Mouse (Mus musculus): ENCODE measurements around the gene Immp2l.
"Not testable (repeated sequence)": the region's sequence is repeated elsewhere in the genome, so short reads cannot be mapped to it uniquely, and the experiment has no call there.

Immp2l gene

DNA sequence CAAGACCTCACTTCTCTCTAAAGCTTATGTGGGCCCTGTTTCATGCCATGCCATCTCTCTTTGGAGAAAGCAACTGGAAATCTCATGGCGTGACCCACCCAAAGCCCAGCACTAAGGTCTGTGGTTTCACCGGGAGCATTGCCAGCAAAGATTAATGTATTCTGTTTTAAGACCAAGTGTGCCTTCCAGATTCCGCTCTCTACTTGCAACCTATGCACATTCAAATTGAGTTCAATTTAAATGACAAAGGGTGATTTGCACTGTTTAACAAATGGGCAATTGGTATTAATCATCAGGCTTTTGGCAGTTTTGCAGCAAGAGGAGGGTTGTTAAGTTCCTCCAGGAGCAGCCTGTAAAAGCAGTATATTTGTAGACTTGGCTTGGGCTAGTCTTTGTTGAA is 703.3 kb downstream of the Immp2l start:
- no peak for DNase-seq

DNA sequence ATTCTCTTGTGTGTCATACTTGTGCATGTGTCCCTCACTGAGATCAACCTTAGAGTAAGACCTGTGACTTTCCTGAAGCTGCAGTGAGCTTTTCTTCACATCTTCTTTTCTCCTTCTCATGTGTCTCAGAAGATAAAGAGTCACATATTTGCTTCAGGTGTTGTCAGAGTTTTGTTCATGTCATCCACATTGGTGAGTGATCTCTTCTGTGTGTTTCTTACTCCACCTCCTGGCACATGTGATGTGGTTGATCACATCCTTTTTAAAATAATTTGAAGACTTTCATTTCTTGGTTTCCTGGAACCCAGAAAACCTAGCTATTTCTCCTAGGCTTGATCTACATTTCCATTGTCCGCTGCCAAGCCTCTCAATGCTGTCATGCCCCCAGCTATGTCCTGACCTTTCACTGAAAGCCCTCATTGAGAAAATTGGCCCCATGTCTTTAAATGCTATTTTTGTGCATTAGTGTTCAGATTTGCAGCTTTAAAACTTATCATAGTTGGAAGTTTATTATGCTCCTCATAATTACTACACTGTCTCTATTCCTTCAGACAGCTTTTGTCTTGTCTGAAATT is 704.0 kb downstream of the Immp2l start:
- no peak for DNase-seq

DNA sequence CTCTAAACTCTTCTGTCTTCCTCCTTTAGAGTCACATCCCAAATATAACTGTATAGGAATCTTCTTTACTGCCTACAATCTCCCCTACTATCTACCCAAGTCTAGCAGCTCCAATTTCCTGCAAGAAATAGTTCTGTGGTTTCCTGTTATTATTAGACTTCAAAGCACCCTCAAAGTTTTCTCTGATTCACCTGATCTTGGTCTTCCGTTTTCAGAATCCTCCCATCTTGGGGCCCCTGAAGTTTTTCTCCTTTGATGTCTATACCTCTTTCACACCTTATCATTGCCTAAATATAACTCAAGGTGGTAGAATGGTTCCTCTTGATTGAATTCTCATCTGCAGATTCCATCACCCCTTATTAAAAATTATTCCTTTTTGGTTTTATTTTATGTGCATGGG is 704.6 kb downstream of the Immp2l start:
- DNase-seq: no peak

DNA sequence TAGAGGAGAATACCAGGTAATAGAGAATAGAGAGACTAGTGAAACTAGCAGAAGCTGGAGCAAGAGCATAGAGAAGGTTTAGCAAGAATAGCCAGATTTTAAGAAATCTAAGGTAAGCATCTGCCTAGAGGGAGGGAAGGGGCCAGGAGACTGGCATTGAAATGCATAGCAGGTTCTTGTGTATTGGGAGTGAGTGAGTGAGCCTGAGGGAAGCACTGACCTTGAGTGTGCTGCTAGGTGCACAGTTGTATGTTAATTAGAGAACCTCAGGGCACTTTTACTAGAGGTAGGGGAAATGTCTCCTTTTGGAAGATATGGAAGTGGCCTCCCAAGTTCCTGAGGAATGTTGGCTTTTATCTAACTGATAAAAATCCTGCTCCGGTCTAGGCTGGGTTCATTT is 705.9 kb downstream of the Immp2l start:
- DNase-seq: no peak

DNA sequence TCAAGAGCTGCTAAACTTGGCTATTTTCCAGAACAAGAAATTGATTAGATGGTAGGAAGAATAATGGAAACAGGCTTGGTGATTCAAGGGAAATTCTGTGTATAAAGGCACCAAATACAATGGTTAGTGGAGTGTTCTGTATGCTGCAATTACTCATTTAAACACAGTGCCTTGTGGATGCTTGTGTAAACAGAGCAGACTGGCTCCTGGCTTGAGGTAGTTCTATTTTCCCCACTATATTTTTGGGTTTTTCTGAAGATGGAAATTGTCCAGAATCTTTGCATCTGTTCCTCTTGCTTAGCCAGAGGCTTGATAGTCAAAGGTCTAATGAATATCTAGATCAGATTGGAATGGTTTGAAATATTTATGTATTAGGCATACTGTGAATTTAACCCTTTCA is 709.3 kb downstream of the Immp2l start:
- no peak for DNase-seq

DNA sequence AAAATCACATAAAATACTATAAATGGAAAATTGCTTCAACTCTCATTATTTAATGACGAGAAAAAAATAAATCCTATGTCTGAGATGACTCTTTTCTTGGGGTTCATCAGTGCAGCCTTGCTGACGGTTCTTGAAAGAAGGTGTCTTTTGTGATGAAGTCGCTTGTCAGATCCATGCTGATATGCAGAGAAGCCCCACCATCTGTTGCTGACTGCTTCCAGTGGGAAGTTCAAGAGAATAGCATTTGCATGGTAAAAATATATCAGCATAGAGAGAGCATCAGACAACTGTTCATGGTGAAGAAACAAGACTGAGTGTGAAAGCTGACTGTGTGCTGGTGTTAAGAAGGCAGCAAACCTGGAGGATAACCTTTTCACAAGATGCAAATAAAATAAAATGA is 719.0 kb downstream of the Immp2l start:
- no peak for DNase-seq

DNA sequence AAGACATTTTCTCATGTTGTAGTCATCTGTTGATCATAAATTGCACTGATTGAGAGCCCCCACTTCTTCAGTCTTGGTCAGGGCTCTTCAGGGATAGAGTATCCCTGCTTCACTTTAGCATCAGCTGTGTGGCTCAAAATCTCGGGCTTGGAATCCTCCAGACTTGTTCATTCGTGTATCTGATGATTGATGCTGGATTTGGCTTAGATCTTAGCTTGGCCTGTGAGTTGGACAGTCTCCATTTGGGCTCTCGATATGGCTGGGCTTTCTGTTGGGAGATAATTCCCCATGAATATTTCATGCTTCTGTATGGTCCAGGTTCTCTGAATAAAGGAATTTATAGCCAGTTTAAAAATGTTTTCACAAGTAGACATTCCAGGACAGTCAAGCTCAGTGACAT is 739.5 kb downstream of the Immp2l start:
- DNase-seq: no peak

DNA sequence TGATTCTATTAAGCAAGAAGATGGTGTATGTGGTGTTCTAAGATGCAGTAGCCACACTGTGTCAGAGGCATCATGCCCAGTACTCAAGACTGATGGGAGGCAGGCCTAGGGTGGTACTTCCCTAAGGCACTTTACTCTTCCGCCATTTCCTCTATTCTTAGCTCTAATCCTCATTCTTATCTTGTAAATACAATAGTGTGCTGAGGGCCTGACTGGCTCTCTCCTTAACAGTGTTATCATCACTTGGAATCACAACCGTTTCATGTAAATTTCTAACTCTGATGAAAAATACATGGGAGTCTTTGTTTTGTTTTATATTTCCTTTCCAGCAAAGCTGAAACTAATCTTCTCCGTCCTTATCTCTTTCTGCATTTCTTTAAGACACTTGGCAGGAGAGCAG is 750.1 kb downstream of the Immp2l start:
- DNase-seq: no peak

DNA sequence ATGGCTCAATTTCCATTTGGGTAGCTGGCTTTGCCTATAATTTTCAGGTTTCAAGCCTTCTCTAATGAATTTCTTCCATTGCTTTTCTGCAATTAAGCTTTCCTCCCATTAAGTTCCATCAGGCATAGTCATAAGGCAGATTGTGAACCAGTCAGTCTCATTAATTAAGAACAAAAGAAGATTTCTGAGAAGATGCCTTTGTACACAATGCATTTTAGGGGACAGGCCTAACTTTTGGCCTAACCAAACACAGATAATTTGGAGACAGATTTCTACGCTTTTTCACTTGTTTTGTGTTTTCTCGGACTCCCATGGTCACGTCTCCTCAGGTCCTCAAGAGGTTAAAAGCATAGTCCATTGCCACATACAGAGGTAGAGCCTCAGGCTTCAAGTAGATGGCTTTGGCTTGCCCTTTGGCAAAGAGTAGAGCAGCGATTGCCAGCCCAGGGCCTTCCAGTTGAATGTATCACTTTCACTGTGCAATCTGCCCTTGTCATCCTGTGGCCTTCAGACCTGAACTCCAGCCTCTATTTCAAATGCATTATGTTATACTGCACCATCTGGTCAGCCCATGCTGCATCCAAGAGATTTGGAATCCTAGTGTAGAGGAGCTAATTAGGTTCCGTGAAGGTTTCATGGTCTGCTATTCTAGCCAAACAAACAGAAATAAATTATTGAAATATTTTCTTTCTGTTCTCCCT is 750.9 kb downstream of the Immp2l start:
- DNase-seq: no peak

DNA sequence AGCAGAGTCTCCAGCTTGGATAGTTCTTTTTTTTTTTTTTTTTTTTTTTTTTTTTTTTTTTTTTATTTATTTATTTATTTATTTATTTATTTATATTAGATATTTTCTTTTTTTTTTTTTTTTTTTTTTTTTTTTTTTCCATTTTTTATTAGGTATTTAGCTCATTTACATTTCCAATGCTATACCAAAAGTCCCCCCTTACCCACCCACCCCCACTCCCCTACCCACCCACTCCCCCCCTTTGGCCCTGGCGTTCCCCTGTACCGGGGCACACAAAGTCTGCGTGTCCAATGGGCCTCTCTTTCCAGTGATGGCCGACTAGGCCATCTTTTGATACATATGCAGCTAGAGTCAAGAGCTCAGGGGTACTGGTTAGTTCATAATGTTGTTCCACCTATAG is 753.9 kb downstream of the Immp2l start:
- DNase-seq: not testable (repeated sequence)

DNA sequence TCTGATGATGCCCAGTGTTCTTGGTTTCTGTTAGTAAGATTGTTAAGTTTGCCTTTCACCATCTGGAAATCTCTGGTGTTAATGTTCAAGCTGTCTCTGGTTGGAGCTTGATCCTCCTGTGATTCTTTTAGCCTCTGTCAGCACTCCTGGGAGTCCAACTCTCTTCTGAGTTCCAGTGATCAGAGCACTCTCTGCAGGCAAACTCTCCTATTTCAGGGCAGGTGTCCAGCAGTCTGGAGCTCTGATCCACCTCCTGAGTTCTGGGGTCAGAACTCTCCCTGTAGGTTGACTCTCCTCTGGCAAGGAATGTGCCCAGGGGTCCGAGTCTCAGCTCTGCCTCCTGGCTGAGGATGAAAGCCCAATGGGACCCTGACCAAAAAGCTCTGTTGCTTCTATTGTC is 769.8 kb downstream of the Immp2l start:
- DNase-seq: not testable (repeated sequence)

DNA sequence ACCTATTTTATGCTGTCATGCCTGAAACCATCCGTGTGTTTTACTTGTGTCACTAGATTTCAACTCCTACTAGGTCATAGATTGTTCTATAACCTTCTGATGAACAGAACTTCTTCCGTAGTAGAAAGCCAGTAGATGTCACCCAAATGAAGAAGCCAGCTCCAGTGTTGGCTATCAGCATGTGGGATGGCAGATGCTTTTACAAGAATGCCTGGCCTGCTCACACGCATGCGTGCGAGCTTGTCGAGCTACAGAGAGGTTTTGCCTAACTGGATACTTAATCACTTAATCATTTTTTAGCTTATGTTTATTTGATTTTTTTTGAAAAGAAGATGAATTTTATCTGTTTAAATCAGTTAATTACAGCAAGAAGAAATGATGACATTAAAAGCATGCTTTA is 805.6 kb downstream of the Immp2l start:
- DNase-seq: no peak

DNA sequence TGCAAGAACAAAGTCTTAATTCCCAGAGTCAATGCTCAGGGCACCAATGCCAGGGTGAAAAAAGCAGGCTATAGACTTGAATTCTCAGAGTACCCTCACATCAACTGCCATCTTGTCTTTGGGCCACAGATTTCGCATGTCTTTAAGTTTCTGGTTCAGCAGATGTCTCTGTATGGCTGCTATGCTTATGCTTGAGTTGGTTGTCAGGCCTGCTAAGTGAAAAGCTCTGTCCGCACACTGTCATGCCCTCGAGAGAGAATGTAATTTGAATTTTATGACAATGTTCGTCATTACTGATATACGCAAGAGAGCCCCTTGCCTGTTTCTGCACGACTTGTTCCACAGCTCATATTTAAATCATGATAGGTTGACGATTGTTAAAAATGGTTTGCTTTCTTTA is 807.8 kb downstream of the Immp2l start:
- no peak for DNase-seq

DNA sequence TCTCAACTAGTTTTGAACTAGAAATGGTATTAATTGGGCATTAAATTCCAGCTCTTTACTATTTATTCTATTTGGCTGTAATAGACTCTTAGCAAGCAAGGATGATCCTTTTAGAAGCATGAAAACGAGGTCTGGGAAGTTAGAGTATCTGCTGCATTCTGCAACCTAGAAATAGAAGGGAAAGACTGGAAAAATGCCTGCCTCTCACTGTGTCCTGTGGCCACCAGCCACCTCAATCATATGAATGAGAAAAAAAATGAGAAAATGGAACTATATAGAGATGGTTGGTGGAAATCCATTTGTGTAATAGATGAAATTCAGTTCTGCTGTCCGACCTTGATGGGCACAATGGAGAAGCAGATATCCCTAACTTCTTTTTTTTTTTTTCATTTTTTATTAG is 810.8 kb downstream of the Immp2l start:
- DNase-seq: no peak

DNA sequence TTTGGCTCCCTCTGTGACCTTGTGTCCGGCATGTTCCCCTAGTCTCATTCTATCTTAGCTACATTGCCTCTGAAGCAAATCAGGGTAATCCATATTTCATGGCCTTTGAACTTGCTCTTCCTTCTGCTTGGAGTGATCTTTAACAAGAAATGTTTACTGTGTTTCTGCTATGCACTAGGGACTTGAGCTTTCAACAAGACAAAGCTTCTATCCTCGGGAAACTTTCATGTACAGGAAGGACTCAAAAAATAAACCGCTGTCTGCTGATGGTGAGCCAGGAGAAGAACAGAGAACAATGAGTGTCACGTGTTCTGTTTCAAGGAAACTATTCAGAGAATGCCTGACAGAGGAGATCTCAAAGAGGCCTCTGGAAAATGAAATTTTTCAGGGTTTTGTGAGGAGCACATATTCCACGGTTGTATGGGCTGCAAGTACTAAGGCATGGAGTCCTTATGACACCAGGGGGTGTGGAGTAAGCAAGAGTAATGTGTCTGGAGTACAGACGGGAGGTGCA is 814.5 kb downstream of the Immp2l start:
- no peak for DNase-seq

DNA sequence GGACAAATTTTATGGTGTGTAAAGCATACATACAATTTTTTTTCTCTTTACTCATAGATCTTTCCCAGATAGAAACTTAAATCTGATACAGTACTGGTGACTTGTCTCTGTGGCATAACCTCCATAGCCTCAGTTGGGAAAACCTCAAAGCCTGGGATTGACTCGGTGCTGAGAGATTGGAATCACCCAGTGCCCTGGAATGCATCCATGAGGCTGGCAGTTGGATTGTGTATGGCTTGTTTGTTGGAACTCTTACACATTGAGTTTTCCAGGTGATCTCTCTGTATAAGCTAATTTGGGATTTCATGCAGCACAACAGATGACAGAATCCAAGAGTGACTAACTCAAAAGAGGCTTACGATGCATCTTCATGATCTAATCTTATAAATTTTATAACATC is 815.4 kb downstream of the Immp2l start:
- no peak for DNase-seq

DNA sequence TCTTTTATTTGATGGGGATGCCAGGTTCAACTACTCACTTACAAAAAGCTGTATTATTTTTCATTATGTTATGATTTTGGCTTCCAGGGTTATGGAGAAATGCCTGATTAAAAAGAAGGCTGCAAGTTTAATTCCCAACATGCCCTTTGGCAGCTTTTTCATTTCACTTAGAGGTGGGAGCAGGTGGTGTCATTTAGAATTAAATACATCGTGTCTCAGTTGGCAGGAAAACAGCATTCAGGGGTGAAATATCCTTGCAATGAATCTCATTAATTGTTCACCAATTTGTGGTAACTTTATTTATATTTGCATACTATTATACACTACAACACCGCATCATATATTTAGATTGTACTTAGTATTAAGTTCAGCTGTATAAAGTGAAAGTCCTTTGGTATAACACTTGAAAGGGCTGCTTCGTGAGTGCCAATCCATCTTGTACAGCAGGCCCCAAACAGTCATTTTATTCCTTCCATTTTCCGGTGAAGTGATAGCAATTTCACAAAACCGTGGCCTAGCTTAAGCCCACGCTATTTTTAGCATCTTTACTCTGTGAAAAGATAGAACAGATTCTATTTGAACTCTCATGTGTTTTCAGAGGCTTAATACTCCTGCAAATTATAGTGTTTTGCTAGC is 818.9 kb downstream of the Immp2l start:
- no peak for DNase-seq

DNA sequence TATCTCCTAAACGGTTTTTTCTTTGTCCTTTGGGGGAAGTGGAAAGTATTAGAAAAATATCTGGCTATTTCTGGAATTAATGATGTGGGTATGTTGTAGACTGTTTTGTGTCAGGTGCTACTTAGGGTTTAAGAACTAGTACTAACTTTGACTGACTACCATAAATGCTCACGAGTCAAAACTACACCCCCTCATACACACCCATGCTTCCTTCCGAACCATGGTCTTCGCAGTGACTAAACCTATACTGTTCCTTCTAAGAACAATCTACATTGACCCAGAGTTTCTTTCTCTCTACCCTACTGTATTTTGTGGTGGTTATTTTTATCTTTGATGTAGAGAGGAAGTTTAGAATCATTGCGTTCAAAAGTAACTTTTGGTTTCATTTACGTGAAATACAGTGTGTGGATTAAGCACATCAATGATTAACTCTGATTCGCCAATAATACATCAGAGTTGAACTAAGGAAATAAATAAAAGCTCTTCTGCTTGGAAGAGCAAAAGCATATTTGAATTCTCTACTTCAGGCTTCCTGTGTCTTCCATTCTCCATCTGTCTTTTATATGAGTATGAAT is 828.1 kb downstream of the Immp2l start:
- DNase-seq: no peak

DNA sequence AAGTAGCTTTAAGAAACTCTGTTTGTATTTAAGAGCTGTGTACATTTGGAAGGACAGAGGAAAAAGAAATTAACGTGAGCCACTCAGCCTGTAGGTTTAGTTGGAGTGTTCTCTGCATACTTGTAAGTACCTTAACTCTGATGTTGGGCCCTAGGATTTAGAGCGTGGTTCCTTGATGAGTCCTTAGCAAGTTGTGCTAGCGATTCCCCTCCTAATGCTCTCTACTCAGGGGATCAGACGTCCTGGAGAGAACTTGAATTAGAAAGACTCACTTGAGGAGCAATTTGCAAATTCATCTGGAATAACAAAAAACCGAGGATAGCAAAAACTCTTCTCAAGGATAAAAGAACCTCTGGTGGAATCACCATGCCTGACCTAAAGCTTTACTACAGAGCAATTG is 835.8 kb downstream of the Immp2l start:
- DNase-seq: not testable (repeated sequence)

DNA sequence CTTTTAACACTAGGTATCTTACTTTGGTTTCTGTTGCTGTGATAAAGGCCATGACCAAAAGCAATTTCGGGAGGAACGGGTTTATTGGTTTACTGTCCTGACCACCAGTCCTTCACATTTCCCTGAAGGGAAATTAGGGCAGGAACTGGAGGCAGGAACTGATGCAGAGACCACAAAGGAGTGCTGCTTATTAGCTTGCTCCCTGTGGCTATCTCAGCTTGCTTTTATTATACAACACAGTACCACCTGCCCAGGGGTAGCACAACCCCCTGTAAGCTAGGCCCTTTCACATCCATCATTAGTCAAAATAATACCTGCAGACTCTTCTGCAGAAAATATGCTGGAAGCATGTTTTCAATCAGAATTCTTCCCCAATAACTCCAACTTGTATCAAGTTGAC is 844.4 kb downstream of the Immp2l start:
- DNase-seq: no peak

DNA sequence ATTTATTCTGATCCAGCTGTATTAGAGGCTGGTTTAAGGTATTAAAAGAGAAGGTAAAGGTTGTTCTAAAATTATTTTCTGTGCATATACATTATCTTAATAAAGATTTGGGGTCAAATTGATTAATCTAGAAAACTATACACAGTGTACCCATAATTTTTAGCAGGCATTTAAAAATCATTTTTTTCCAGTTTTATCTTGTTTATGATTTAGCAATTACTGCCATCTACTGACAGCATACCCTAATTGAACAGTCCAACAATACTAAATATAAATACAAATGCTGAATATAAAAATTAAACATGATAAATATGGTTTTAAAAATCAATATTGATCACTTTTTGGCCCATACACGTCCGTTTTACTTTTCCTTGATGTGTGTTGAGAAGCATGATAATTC is 850.1 kb downstream of the Immp2l start:
- no peak for DNase-seq

DNA sequence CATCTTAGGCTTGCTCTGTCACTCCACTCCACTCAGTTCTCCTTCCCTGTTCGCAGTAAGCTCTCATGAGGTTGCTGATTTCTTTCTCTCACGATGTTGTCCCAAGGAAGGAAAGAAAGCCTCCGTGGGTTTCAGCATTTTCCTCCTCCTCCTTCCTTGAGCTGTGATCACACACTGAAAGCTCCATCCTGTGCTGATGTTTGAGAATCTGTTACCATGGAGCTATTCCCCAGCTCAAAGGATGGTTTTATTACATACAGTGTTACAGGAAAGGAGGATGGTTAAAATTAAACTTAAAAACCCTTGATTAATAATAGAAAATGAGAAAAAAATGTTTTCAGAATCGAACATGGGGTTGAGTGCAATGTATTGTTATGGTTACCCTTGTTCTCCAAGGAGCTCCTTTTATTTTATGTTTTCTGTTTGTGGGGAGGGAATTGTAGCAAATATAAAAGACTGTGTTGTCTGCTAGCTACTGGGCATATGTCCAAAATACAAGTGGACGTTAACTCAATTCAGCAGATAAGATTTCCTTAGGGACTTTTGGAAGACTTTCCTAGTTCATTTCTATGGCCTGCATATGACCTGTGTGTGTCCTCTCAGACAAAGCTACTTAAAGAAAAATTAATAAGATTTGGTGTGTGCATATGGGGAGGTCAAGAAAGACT is 853.5 kb downstream of the Immp2l start:
- DNase-seq: no peak

DNA sequence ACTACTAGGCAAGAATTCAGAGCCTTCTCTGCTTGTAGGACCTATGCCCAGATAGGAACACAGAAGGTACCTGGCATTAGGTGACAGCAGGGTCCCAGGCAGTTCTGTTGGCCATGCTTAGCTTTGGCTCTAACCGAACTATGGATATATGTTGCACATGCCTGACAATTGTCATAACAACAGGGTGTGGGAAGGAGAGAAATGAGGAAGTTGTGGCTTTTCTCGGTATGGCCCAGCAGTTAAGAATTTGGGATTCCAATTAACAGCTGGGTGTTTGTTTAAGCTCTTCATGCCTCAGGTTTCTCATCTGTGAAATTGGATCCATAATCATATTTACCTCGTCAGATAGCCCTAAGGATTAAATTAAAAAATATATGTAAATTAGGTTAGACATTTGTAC is 854.6 kb downstream of the Immp2l start:
- DNase-seq: no peak

DNA sequence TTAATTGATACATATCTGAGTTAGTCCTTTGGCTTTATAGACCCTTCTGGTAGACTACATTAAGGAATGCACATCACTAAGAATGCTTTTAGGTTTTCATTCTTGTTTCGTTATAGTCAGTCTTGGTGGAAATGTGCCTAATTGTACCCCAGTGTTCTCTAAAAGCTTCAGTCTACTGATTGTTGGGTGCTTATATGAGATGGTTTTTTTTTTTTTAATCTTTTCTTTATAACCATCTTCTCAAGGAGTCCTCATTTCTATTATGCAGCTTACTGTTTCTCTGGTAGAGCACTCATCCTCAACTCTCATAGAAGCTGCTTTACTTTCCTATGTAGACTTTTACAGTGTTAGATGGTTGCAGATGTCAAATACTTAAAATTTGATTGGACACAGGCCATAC is 855.1 kb downstream of the Immp2l start:
- no peak for DNase-seq
